Mouse (Mus musculus) bone marrow, adult 2 months (tissue): ENCODE results near the gene Ehd4.

Source experiments
- CTCF ChIP-seq: fragments of 200-500 bp; IDR thresholded peaks from 2 replicates; pipeline ENCODE4 v1.5.1; 2011; ENCODE audit warnings: low read length, control low read depth; ENCODE audit not compliant: control insufficient read depth, insufficient read depth
- POLR2A ChIP-seq: fragments of 200-500 bp; IDR thresholded peaks from 2 replicates; pipeline ENCODE4 v1.6.1; 2011; ENCODE audit warnings: low read depth, mild to moderate bottlenecking, control low read depth, low read length, borderline replicate concordance; ENCODE audit not compliant: control insufficient read depth

DNA sequence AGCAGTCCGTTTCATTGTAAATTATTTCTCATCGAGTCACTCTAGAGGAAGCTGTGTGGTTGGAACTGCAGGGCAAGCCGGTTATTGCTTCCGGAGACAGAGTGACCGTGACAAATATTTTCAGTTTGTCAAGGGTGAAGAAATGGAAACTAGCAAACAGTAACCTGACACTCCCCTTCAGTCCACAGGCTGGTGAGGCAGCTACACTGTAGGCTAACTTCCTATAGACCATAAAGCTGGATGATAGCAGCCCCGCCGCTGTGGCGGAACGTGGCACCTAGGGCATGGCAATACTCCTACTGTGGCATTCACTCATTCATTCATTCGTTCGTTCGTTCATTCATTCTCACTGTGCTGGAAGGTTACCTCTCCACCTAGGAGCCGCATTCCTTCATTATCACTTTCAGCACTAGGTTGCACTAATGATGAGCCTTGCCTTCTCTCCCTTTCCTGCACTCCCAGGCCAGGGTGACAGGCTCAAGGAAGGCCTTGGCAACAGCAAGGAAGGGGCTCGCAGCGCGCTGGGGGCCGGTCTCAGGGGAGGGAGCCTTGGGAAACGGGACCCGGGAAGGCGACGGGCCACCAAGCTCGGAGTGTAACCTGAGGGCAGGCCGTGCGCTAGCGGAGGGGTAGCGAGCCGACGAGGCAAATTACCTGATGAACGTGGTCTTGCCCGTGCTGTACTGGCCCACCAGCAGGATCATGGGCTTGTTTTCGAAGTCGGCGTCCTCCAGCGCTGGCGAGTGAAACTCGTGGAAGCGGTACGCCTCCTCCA lies 633 bp downstream of the Ehd4 start:
- TF ChIP-seq CTCF (no peak), POLR2A (peak; percentile 50; the same call in 1 of the 2 replicates)
